Mouse (Mus musculus): ENCODE data around the gene Nr5a1.

The Nr5a1 gene

GRCm38 (mm10) chr2:38647661-38648060 lies 66.7 kb downstream of the Nr5a1 start:
- no peak for DNase-seq

DNA sequence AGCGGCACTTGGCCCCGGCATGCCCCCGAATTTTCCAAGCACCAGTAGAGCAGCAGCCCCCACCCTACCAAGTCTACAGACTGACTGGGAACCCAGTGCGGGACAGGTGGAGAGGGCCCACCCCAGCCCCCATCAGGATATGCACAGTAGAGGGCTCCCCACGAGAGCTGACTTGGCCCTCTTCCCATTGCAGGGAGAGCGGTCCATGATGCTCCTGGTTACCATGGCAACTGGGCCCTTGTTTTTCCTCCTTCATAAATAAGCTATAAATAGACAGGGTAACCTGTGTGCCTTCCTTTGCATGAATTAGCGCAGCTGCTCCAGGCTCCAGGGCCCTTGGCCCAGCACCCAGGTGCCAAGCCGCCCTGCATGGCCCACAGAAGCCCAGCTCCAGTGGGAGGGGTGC lies 67.1 kb downstream of the Nr5a1 start:
- no peak for DNase-seq

DNA sequence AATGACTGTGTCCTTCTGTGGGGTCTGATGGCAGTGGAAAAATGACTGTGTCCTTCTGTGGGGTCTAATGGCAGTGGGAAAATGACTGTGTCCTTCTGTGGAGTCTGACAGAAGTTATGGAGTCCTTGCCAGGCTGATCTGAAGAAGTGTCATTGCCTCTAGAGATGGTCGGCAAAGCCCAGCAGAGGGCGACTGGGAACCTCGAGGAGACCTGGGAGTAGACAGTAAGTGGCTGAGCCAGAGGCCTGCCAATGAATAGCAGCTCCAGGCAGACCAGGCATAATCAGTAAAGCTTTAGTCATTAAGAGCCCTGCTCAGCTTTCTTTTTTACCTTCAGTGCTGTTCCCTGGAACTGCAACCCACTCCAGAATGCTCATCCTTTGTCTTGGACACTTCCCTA lies 68.4 kb downstream of the Nr5a1 start:
- DNase-seq = peak; percentile 78 to 90

- peak; percentile 94 to 95 for DNase-seq
These were observed 70.5 kb downstream of the Nr5a1 start, which contains the start of gene Psmb7 for GRCm38 (mm10) chr2:38643625-38644427. Psmb7 (minus strand) TSS chr2:38644087.
